Mouse (Mus musculus): ENCODE measurements around the gene Ankrd44.

DNA sequence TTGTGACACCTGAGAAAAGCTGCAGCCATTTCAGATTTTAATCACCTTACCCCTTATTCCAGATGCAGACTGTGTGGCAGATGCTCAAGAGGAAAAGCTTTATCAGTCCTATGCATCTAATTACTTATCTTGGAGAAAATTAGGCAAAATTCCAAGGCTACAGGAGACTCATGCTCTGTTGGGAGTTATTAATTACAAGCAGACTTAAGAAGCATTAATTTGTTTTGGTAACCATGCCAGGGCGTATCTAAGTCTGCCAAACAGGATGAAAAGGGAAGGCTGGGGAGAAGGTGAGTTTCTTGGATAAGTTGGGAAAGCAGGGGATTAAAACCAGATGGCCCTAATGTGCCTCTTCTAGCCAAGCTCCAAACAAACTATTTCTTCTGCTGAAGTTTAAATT lies 222.7 kb downstream of the Ankrd44 start:
- TF ChIP-seq USF1 (IDR thresholded peaks at IDR 0.05; ENCODE audit: low read depth, low read length) (no peak), MAX (IDR thresholded peaks at IDR 0.05; ENCODE audit: low read length) (no peak), TCF12 (IDR thresholded peaks at IDR 0.05; ENCODE audit: low read depth, low read length) (no peak), CTCF (conservative IDR thresholded peaks at IDR 0.05 in 1 of 2, IDR thresholded peaks at IDR 0.05 in 1 of 2; ENCODE audit: low read depth in 2 of 2, low read length in 2 of 2) (no peak), SMC3 (IDR thresholded peaks at IDR 0.05; ENCODE audit: low read depth, low read length) (no peak), HCFC1 (IDR thresholded peaks at IDR 0.05; ENCODE audit: low read depth, low read length) (no peak), ETS1 (conservative IDR thresholded peaks at IDR 0.05; ENCODE audit: low read depth, low read length) (no peak), POLR2A (IDR thresholded peaks at IDR 0.05; ENCODE audit: low read depth, low read length) (no peak), NELFE (IDR thresholded peaks at IDR 0.05; ENCODE audit: low read depth, low read length) (no peak), EP300 (IDR thresholded peaks at IDR 0.05; ENCODE audit: low read length) (no peak), POLR2AphosphoS2 (IDR thresholded peaks at IDR 0.05; ENCODE audit: low read depth, low read length) (no peak), MEF2A (IDR thresholded peaks at IDR 0.05; ENCODE audit: borderline replicate concordance, low read depth, low read length) (no peak), MAZ (IDR thresholded peaks at IDR 0.05; ENCODE audit: low read depth, low read length) (no peak), RAD21 (IDR thresholded peaks at IDR 0.05; ENCODE audit: low read depth, low read length) (no peak)

All from CH12.LX (cell line).